Mouse (Mus musculus): Measurements from ENCODE around the gene Smad5. TPM values are rescaled to one million over a fixed set of nuclear protein-coding genes. Genes with fewer than 3 reads are reported as not detected.

Gene Smad5
- polyA plus RNA-seq, 1 experiment from 2014 or later = 26.5 TPM

- 0 out of 2 replicates have a peak, but pooled peaks cover 7% of the 10 kb centered on the region for H3K36me3 ChIP-seq
- H3K4me3 ChIP-seq (replicated peaks) = peak overlapping the region; percentile 77
- H3K4me2 ChIP-seq (replicated peaks) = peak overlapping the region; percentile 68
- peak overlapping the region; percentile 98 for H3K27ac ChIP-seq
- H3K4me1 ChIP-seq (replicated peaks) = peaks cover 53% of the 10 kb centered on the region
- WGBS = under 1% methylated on average over 67 of the region's 80 CpGs
- peak; percentile 78 for ATAC-seq
- H3K9ac ChIP-seq (replicated peaks) = peak overlapping the region; percentile 90
- no peaks in the 10 kb centered on the region for H3K27me3 ChIP-seq
- no peaks in the 10 kb centered on the region for H3K9me3 ChIP-seq
These were observed 536 bp downstream of the Smad5 start for GRCm38 (mm10) chr13:56703222-56703870.

- Histone ChIP-seq H3K4me2 (replicated peaks) (peak overlapping the region; percentile 68), H3K27ac (peak overlapping the region; percentile 98)
- WGBS = 0% methylated on average over 11 of the region's 11 CpGs
These were observed 1.1 kb downstream of the Smad5 start for GRCm38 (mm10) chr13:56703871-56704321.

GRCm38 (mm10) chr13:56704596-56704995, 1.8 kb downstream of the Smad5 start:
- peak overlapping the region; percentile 77 for H3K4me3 ChIP-seq (replicated peaks)
- H3K9me3 ChIP-seq = no peaks in the 10 kb centered on the region
- peak overlapping the region; percentile 68 for H3K4me2 ChIP-seq (replicated peaks)
- peak overlapping the region; percentile 90; the same call in 1 of the 2 replicates for H3K9ac ChIP-seq (replicated peaks)
- no peaks in the 10 kb centered on the region for H3K27me3 ChIP-seq
- H3K4me1 ChIP-seq (replicated peaks) = peaks cover 52% of the 10 kb centered on the region
- no peak overlapping the region for H3K27ac ChIP-seq
- H3K36me3 ChIP-seq = peaks cover 13% of the 10 kb centered on the region; the same call in 1 of the 2 replicates
- no peak for ATAC-seq
- WGBS = 81% methylated on average over 2 of the region's 2 CpGs

More at GRCm38 (mm10) chr13:56703871-56704321, 1.1 kb downstream of the Smad5 start:
- Histone ChIP-seq H3K4me1 (replicated peaks) (peaks cover 48% of the 10 kb centered on the region), H3K9ac (replicated peaks) (peak overlapping the region; percentile 90), H3K36me3 (0 out of 2 replicates have a peak, but pooled peaks cover 8% of the 10 kb centered on the region), H3K9me3 (no peaks in the 10 kb centered on the region), H3K4me3 (replicated peaks) (peak overlapping the region; percentile 77), H3K27me3 (no peaks in the 10 kb centered on the region)
- ATAC-seq = 0 out of 2 replicates have a peak, but pooled peaks have one; percentile 3

GRCm38 (mm10) chr13:56707111-56707510, 4.3 kb downstream of the Smad5 start:
- peaks cover 58% of the 10 kb centered on the region for H3K4me1 ChIP-seq (replicated peaks)
- H3K4me2 ChIP-seq (replicated peaks) = no peak overlapping the region
- H3K9me3 ChIP-seq = no peaks in the 10 kb centered on the region
- H3K9ac ChIP-seq (replicated peaks) = no peak overlapping the region
- H3K4me3 ChIP-seq (replicated peaks) = no peak overlapping the region
- no peak overlapping the region for H3K27ac ChIP-seq
- WGBS = 96% methylated on average over 4 of the region's 4 CpGs
- ATAC-seq = no peak
- H3K36me3 ChIP-seq = peaks cover 14% of the 10 kb centered on the region
- H3K27me3 ChIP-seq = no peaks in the 10 kb centered on the region

DNA sequence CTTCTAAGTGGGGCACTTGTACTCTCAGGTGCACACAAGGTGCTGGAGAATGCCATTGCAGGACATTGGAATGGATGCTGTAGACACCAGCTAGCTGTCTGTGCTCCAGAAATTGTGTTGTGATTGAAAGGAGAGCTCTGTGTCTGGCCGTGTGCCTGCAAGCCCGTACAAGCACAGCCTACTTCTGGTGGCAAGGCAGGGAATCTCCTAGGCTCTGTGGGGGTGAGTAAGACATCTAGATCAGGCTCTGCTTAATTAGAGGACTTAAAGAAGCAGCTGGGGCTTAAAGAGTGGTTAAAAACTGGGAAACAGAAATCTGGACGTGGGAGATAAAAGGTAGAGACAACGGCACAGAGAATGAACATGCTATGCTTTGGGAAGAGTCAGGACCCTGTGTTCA, 4.8 kb downstream of the Smad5 start:
- H3K9me3 ChIP-seq = no peaks in the 10 kb centered on the region
- no peak for ATAC-seq
- H3K4me3 ChIP-seq (replicated peaks) = no peak overlapping the region
- H3K27me3 ChIP-seq = no peaks in the 10 kb centered on the region
- H3K4me2 ChIP-seq (replicated peaks) = no peak overlapping the region
- no peak overlapping the region for H3K9ac ChIP-seq (replicated peaks)
- no peak overlapping the region for H3K27ac ChIP-seq
- H3K36me3 ChIP-seq = peaks cover 19% of the 10 kb centered on the region
- peaks cover 54% of the 10 kb centered on the region for H3K4me1 ChIP-seq (replicated peaks)
- 83% methylated on average over 4 of the region's 4 CpGs for WGBS

- ATAC-seq = no peak
- Histone ChIP-seq H3K4me3 (replicated peaks) (no peak overlapping the region), H3K9ac (replicated peaks) (no peak overlapping the region), H3K4me2 (replicated peaks) (no peak overlapping the region), H3K4me1 (replicated peaks) (peaks cover 37% of the 10 kb centered on the region), H3K36me3 (peaks cover 21% of the 10 kb centered on the region), H3K27me3 (no peaks in the 10 kb centered on the region), H3K27ac (peak overlapping the region; percentile 1; the same call in 1 of the 2 replicates), H3K9me3 (no peaks in the 10 kb centered on the region)
- 79% methylated on average over 2 of the region's 2 CpGs for WGBS
These were observed 7.8 kb downstream of the Smad5 start for GRCm38 (mm10) chr13:56710620-56711019.

GRCm38 (mm10) chr13:56712221-56712620, 9.4 kb downstream of the Smad5 start:
- H3K27ac ChIP-seq = no peak overlapping the region
- H3K4me3 ChIP-seq (replicated peaks) = no peak overlapping the region
- H3K9me3 ChIP-seq = no peaks in the 10 kb centered on the region
- no peaks in the 10 kb centered on the region for H3K27me3 ChIP-seq
- no peak overlapping the region for H3K4me2 ChIP-seq (replicated peaks)
- H3K9ac ChIP-seq (replicated peaks) = no peak overlapping the region
- peaks cover 21% of the 10 kb centered on the region for H3K36me3 ChIP-seq
- 94% methylated on average over 2 of the region's 2 CpGs for WGBS
- H3K4me1 ChIP-seq (replicated peaks) = peaks cover 22% of the 10 kb centered on the region
- ATAC-seq = no peak

- no peak overlapping the region for H3K4me2 ChIP-seq (replicated peaks)
- no peak overlapping the region for H3K27ac ChIP-seq
- peaks cover 71% of the 10 kb centered on the region for H3K36me3 ChIP-seq
- no peak overlapping the region for H3K4me3 ChIP-seq (replicated peaks)
- WGBS = 95% methylated on average over 4 of the region's 4 CpGs
- no peaks in the 10 kb centered on the region for H3K9me3 ChIP-seq
- no peaks in the 10 kb centered on the region; the same call in 1 of the 2 replicates for H3K4me1 ChIP-seq (replicated peaks)
- H3K9ac ChIP-seq (replicated peaks) = no peak overlapping the region
- no peaks in the 10 kb centered on the region for H3K27me3 ChIP-seq
- ATAC-seq = no peak
These were observed 23.7 kb downstream of the Smad5 start for GRCm38 (mm10) chr13:56726551-56726950.

GRCm38 (mm10) chr13:56729046-56729445, 26.2 kb downstream of the Smad5 start:
- H3K36me3 ChIP-seq = peaks cover 76% of the 10 kb centered on the region
- WGBS = 94% methylated on average over 7 of the region's 7 CpGs

GRCm38 (mm10) chr13:56734617-56735016, 31.8 kb downstream of the Smad5 start:
- Histone ChIP-seq H3K4me1 (replicated peaks) (no peaks in the 10 kb centered on the region), H3K27me3 (no peaks in the 10 kb centered on the region), H3K9ac (replicated peaks) (no peak overlapping the region), H3K27ac (no peak overlapping the region), H3K4me2 (replicated peaks) (no peak overlapping the region), H3K9me3 (no peaks in the 10 kb centered on the region), H3K36me3 (peaks cover 68% of the 10 kb centered on the region), H3K4me3 (replicated peaks) (no peak overlapping the region)
- 88% methylated on average over 4 of the region's 4 CpGs for WGBS
- ATAC-seq = no peak

More at GRCm38 (mm10) chr13:56729046-56729445, 26.2 kb downstream of the Smad5 start:
- Histone ChIP-seq H3K9ac (replicated peaks) (no peak overlapping the region), H3K27me3 (no peaks in the 10 kb centered on the region), H3K4me1 (replicated peaks) (no peaks in the 10 kb centered on the region; the same call in 1 of the 2 replicates), H3K27ac (no peak overlapping the region), H3K9me3 (no peaks in the 10 kb centered on the region), H3K4me3 (replicated peaks) (no peak overlapping the region), H3K4me2 (replicated peaks) (no peak overlapping the region)
- no peak for ATAC-seq

- no peaks in the 10 kb centered on the region for H3K4me1 ChIP-seq (replicated peaks)
- no peak for ATAC-seq
- WGBS = 65% methylated on average over 6 of the region's 6 CpGs
- H3K36me3 ChIP-seq = peaks cover 67% of the 10 kb centered on the region
- no peaks in the 10 kb centered on the region for H3K27me3 ChIP-seq
- H3K9me3 ChIP-seq = no peaks in the 10 kb centered on the region
- H3K4me2 ChIP-seq (replicated peaks) = no peak overlapping the region
- H3K9ac ChIP-seq (replicated peaks) = no peak overlapping the region
- no peak overlapping the region for H3K4me3 ChIP-seq (replicated peaks)
- no peak overlapping the region for H3K27ac ChIP-seq
These were observed 32.5 kb downstream of the Smad5 start for GRCm38 (mm10) chr13:56735212-56735875.

DNA sequence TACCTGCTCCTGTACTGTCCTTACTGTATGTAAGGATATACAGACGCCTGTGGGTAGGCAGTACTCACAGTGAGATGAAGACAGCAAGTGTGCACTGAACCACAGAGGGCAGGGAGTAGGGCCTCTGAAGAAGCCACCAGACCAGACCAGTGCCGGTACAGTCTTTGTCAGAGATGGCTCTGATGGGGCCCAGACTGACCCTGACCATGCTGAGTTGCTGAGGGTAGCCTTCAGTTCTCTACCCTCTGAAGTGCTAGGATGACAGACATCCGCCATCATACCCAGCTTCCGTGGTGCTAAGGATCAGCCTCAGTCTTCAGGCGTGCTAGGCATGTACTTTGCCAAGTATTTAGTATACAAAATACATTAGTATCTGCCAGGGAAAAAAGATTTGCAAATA, 36.7 kb downstream of the Smad5 start:
- H3K4me3 ChIP-seq (replicated peaks) = no peak overlapping the region
- 93% methylated on average over 5 of the region's 5 CpGs for WGBS
- H3K36me3 ChIP-seq = peaks cover 40% of the 10 kb centered on the region

More for the DNA sequence above, 36.7 kb downstream of the Smad5 start:
- Histone ChIP-seq H3K4me1 (replicated peaks) (no peaks in the 10 kb centered on the region), H3K27me3 (no peaks in the 10 kb centered on the region), H3K27ac (no peak overlapping the region), H3K9ac (replicated peaks) (no peak overlapping the region), H3K4me2 (replicated peaks) (no peak overlapping the region), H3K9me3 (no peaks in the 10 kb centered on the region)
- ATAC-seq = no peak

All from midbrain, embryonic 13.5 days (tissue).